10 mouse cellular contexts compared by ENCODE assay signal in the genomic region with DNA sequence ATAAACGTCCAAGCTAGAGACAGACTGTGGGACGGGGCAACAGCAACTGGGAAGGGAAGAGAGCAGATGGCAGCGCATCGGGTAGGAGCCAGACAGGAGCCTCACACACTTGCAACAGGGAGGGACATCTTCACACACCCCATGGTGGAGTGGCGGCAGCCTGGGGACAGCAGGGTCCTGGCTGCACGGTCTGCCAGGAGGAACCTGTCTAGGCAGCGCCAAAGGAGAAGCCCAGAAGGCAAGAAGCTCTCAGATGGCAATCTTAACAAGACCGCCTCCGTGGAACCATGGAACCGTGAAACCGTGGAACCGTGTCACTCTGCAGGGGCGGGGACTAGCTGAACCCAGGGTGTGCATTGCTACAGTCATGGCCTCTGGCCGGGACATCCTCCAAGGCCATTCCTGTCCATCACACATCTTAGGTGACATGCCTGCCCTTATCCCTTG. TPM values are rescaled to one million over a fixed set of nuclear protein-coding genes. Genes with fewer than 3 reads are reported as not detected.
DNase-seq lines count a peak whose midpoint lies in the region; ATAC-seq lines count a peak whose summit lies in the region.
"Had no signal": no experiment of that assay in that cellular context is flagged by ENCODE, and none has a peak within 500 bp of the region (broad histone marks: within the 10 kb centered on the region; RNA-seq: fewer than 3 reads in every experiment).

No protein-coding gene starts in this region.

- no peak overlapping the region for H3K4me3 ChIP-seq in heart, embryonic 13.5 days
- no peak overlapping the region for H3K4me3 ChIP-seq in hindbrain, embryonic 11.5 days (ENCODE audit: low read depth, low read length)
- H3K4me3 ChIP-seq: stomach, embryonic 15.5 days had no signal

- H3K4me2 ChIP-seq in heart, embryonic 13.5 days, result 0 out of 2 replicates have a peak overlapping the region, but pooled peaks have one; percentile 28
- no peak overlapping the region for H3K4me2 ChIP-seq in hindbrain, embryonic 11.5 days (replicated peaks; ENCODE audit: low read depth, low read length)
- H3K4me2 ChIP-seq: stomach, embryonic 15.5 days had no signal

- 70% methylated on average over 14 of the region's 14 CpGs for WGBS in heart, embryonic 13.5 days
- 78% methylated on average over 14 of the region's 14 CpGs for WGBS in hindbrain, embryonic 11.5 days

- no peak for ATAC-seq in heart, embryonic 13.5 days (ENCODE audit: extremely low read depth, insufficient number of reproducible peaks, low FRiP score, low TSS enrichment)
- no peak for ATAC-seq in hindbrain, embryonic 11.5 days (ENCODE audit: low FRiP score)
- no peak for ATAC-seq in erythroid progenitor cell, adult 5-6 weeks (replicated peaks; ENCODE audit: low FRiP score, poor library complexity, severe bottlenecking)

- no peak for DNase-seq in heart, postnatal 25 days (ENCODE audit: low spot score)
- DNase-seq in right cerebral cortex, adult 18-20 months, result peak; percentile 59
- DNase-seq in right cerebral cortex, postnatal 14 days, result no peak
- DNase-seq in hindbrain, embryonic 11.5 days (ENCODE audit: low spot score), result no peak
- peak; percentile 43 for DNase-seq in retina, embryonic 14.5 days (ENCODE audit: low spot score)
- no peak for DNase-seq in testis, postnatal 10 days (ENCODE audit: low spot score)

- H3K27ac ChIP-seq in heart, embryonic 13.5 days (replicated peaks), result peak overlapping the region; percentile 59
- peak overlapping the region; percentile 36; the same call in 1 of the 2 replicates for H3K27ac ChIP-seq in hindbrain, embryonic 11.5 days (ENCODE audit: low read depth, low read length)

- intact Hi-C loops in heart, postnatal 25 days (cut with DNase I), result loop anchor here (10.0 kb wide), 1 partner anchor 46 kb away; the partner anchor contains the start of gene Ncor2

- peak overlapping the region; percentile 53 for H3K9ac ChIP-seq in heart, embryonic 13.5 days
- H3K9ac ChIP-seq in hindbrain, embryonic 11.5 days (ENCODE audit: low read depth, low read length), result no peak overlapping the region
- H3K9ac ChIP-seq: stomach, embryonic 15.5 days had no signal

- peaks cover 86% of the 10 kb centered on the region for H3K4me1 ChIP-seq in heart, embryonic 13.5 days
- H3K4me1 ChIP-seq in hindbrain, embryonic 11.5 days (replicated peaks; ENCODE audit: control insufficient read depth, insufficient read depth, low read length), result peaks cover 22% of the 10 kb centered on the region

- H3K9me3 ChIP-seq in heart, embryonic 13.5 days, result no peaks in the 10 kb centered on the region
- no peaks in the 10 kb centered on the region for H3K9me3 ChIP-seq in hindbrain, embryonic 11.5 days (ENCODE audit: control insufficient read depth, low read length)
- H3K9me3 ChIP-seq: stomach, embryonic 15.5 days had no signal

- peaks cover 7% of the 10 kb centered on the region for H3K36me3 ChIP-seq in heart, embryonic 13.5 days
- H3K36me3 ChIP-seq in hindbrain, embryonic 11.5 days (ENCODE audit: control insufficient read depth, insufficient read depth, low read length), result no peaks in the 10 kb centered on the region
- H3K36me3 ChIP-seq: stomach, embryonic 15.5 days had no signal

- no peaks in the 10 kb centered on the region for H3K27me3 ChIP-seq in heart, embryonic 13.5 days (replicated peaks)
- H3K27me3 ChIP-seq in hindbrain, embryonic 11.5 days (ENCODE audit: control insufficient read depth, insufficient read depth, low read length), result no peaks in the 10 kb centered on the region
- H3K27me3 ChIP-seq: CH12.LX; stomach, embryonic 15.5 days had no signal

RNA-seq across cellular contexts. Expression of gene Ncor2, which starts 50.1 kb away (rescaled TPM):
- polyA plus RNA-seq in heart, embryonic 13.5 days (2015; fragmentation: Nextera tagmentation; extraction: Ambion mirVana), result 16.5 and 17.0 TPM in 2 replicates
- 10 to 100 TPM; 67.8 to 89.5 TPM for total RNA-seq in heart, postnatal 25 days (2021)
- 14.5 and 21.2 TPM in 2 replicates for polyA plus RNA-seq in hindbrain, embryonic 11.5 days (2014; fragmentation: Nextera tagmentation; extraction: Ambion mirVana)
- total RNA-seq in erythroid progenitor cell, adult 5-6 weeks (2015; ENCODE audit: low replicate concordance), result 10.5 and 37.3 TPM in 2 replicates
- total RNA-seq in erythroid progenitor cell, adult 5-6 weeks (2017; ENCODE audit: low replicate concordance), result 0.91 and 2.6 TPM in 2 replicates

Comparison
In these comparisons a context has a peak if more than half of its experiments do, and no peak if none do; other contexts are left out.
1. DNase-seq: peak in right cerebral cortex, adult 18-20 months (single experiment) and retina, embryonic 14.5 days (single experiment); none in heart, postnatal 25 days (single experiment), right cerebral cortex, postnatal 14 days (single experiment), hindbrain, embryonic 11.5 days (single experiment) and testis, postnatal 10 days (single experiment).